Mouse (Mus musculus): Measurements from ENCODE around the gene H2-DMb2.

DNA sequence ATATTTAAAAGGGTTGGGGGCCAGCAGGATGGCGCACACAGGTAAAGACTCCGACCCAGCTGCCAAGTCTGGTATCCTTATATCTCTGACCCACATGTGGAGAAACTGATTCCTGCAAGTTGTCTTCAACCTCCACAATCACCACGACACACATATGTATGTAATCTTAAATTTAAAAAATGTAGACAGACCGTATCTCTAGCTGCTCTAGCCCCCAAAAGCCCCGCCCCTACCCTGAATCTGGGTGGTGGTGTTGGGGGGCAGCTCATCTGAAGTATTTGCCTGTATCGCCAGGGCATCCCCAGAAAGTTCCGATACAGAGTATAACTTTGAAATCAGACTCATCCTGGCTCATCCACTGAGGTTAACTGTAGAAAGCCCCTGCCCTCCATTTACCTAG, 36.6 kb upstream of the H2-DMb2 start:
- no peak for TF ChIP-seq CTCF (IDR thresholded peaks at IDR 0.05; ENCODE audit: low read depth)
- no peak for TF ChIP-seq EP300 (IDR thresholded peaks at IDR 0.05; ENCODE audit: low read depth)
